Mouse (Mus musculus) midbrain, embryonic 13.5 days (tissue): ENCODE data around the gene Trnau1ap. TPM values are rescaled to one million over a fixed set of nuclear protein-coding genes. Genes with fewer than 3 reads are reported as not detected.

Source experiments
- ATAC-seq: fragments of 200-750 bp; cut with Nextera tagmentation; 2 replicates; pipeline ENCODE4 v1.8.0; 2017; ENCODE audit warnings: mild to moderate bottlenecking, moderate TSS enrichment, moderate library complexity
- H3K27ac ChIP-seq: fragments of 300-500 bp; sonication (generic); 2 replicates; pipeline ENCODE4 v1.5.1; 2015; ENCODE audit warnings: inconsistent platforms, mild to moderate bottlenecking, moderate library complexity
- H3K27me3 ChIP-seq: fragments of 300-500 bp; sonication (generic); 2 replicates; pipeline ENCODE4 v1.6.1; 2015; ENCODE audit warnings: mild to moderate bottlenecking, inconsistent platforms
- H3K36me3 ChIP-seq: fragments of 300-500 bp; sonication (generic); 2 replicates; pipeline ENCODE4 v1.6.1; 2015; ENCODE audit warnings: mild to moderate bottlenecking, inconsistent platforms
- H3K4me1 ChIP-seq: fragments of 300-500 bp; sonication (generic); replicated peaks from 2 replicates; pipeline ENCODE4 v1.6.1; 2015; ENCODE audit warnings: inconsistent platforms
- H3K4me2 ChIP-seq: fragments of 300-500 bp; sonication (generic); replicated peaks from 2 replicates; pipeline ENCODE4 v1.6.1; 2015; ENCODE audit warnings: moderate library complexity, mild to moderate bottlenecking, inconsistent platforms
- H3K4me3 ChIP-seq: fragments of 300-500 bp; sonication (generic); replicated peaks from 2 replicates; pipeline ENCODE4 v1.5.1; 2015; ENCODE audit warnings: mild to moderate bottlenecking, inconsistent platforms
- H3K9ac ChIP-seq: fragments of 300-500 bp; sonication (generic); replicated peaks from 2 replicates; pipeline ENCODE4 v1.6.1; 2015; ENCODE audit warnings: mild to moderate bottlenecking, inconsistent platforms
- H3K9me3 ChIP-seq: fragments of 300-500 bp; sonication (generic); 2 replicates; pipeline ENCODE4 v1.6.1; 2016; ENCODE audit warnings: mild to moderate bottlenecking, inconsistent platforms
- WGBS: fragments of 180-500 bp; shearing (Covaris S2); methylation state at CpG from one replicate; pipeline ENCODE4 v1.1.7; 2015; 5-methylcytosine and 5-hydroxymethylcytosine counted together
- polyA plus RNA-seq: library from polyadenylated mRNA; unstranded; fragments of >200 nt; fragmentation: Nextera tagmentation; extraction: Ambion mirVana; gene quantifications from 2 replicates; pipeline ENCODE4 v1.2.1, GENCODE M21; 2015

The Trnau1ap gene
- polyA plus RNA-seq, 1 experiment from 2014 or later = 83.6 TPM

DNA sequence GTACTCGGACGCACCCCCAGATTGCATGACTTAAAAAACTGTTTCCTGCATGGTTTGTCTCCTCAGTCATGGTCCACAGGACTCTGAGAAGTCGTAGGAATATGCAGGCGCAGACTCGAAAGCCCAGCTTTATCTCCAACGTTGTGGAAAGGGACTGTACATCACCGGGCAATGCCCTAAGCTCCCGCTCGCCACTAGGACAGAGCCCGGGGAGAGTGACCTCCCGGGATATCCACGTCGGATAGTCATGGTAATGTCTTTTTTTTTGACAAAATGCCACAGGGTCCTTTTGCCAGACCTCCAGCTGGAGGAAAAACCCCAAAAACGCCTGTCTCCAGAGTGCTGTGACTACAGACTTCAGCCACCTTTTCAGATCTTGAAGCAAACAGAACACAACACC, 23.4 kb upstream of the Trnau1ap start:
- no peak for ATAC-seq
- Histone ChIP-seq H3K4me2 (peak overlapping the region; percentile 90), H3K27ac (0 out of 2 replicates have a peak overlapping the region, but pooled peaks have one; percentile 94), H3K9ac (peak overlapping the region; percentile 85), H3K9me3 (no peaks in the 10 kb centered on the region), H3K36me3 (peaks cover 11% of the 10 kb centered on the region), H3K4me3 (peak overlapping the region; percentile 81), H3K4me1 (peaks cover 19% of the 10 kb centered on the region), H3K27me3 (no peaks in the 10 kb centered on the region)
- under 1% methylated on average over 14 of the region's 14 CpGs for WGBS

DNA sequence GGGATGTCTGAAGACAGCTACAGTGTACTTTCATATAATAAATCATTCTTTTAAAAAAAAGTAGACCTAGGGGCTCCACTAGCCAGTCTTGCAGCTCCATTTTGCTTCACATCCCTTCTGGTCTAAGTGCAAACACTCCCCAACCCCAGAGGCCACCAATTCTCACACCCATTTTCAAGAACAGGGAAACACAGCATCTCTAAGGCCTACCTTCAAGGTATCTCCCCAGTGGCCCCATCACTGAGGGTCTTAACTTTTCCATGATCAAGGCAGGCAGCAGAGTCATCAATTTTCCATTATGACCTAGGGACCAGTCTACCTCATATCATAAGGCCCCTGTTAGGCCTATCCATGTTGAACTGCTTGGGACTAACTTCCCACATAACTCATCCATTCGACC, 22.1 kb upstream of the Trnau1ap start:
- 52% methylated on average over 1 of the region's 1 CpGs for WGBS
- ATAC-seq = no peak
- no peak overlapping the region for H3K4me3 ChIP-seq

GRCm38 (mm10) chr4:132350854-132351253, 21.5 kb upstream of the Trnau1ap start:
- WGBS = 61% methylated on average over 3 of the region's 3 CpGs
- H3K27me3 ChIP-seq = no peaks in the 10 kb centered on the region
- no peak overlapping the region for H3K9ac ChIP-seq
- H3K4me1 ChIP-seq = peaks cover 19% of the 10 kb centered on the region
- H3K27ac ChIP-seq = no peak overlapping the region
- ATAC-seq = no peak
- H3K4me3 ChIP-seq = no peak overlapping the region
- H3K4me2 ChIP-seq = no peak overlapping the region
- H3K36me3 ChIP-seq = no peaks in the 10 kb centered on the region
- no peaks in the 10 kb centered on the region for H3K9me3 ChIP-seq

More for the DNA sequence above, 22.1 kb upstream of the Trnau1ap start:
- no peaks in the 10 kb centered on the region for H3K9me3 ChIP-seq
- no peaks in the 10 kb centered on the region for H3K27me3 ChIP-seq
- H3K4me2 ChIP-seq = peak overlapping the region; percentile 90
- no peaks in the 10 kb centered on the region; the same call in 1 of the 2 replicates for H3K36me3 ChIP-seq
- H3K9ac ChIP-seq = no peak overlapping the region
- no peak overlapping the region for H3K27ac ChIP-seq
- peaks cover 19% of the 10 kb centered on the region for H3K4me1 ChIP-seq

DNA sequence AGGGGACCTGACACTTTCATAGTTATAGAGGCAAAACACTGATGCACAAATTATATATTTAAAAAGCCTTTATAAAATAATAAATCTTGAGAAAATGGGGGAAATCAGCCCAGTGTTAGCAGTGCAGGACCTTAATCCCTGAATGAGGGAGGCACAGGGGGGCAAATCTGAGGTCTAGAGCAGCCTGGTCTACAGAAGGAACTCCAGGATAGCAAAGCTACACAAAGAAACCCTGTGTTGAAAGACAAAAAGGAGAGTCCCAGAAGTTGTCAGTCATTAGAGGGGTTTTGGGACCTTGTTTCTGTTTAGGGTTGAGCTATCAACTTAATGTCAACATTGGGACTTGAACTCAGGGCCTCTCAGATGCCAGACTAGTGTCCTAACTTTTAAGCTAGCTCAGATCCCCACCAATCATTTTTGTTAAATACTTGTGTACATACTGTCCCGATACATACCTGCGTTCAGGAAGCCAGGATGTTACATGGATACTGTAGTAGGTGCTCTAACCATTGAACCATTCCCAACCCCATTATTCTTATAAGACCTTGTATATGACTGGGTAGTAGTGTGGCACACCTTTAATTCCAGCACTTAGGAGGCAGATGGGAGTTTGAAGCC, 20.9 kb upstream of the Trnau1ap start:
- Histone ChIP-seq H3K36me3 (no peaks in the 10 kb centered on the region), H3K9me3 (no peaks in the 10 kb centered on the region), H3K4me3 (no peak overlapping the region), H3K27ac (no peak overlapping the region), H3K4me1 (peaks cover 19% of the 10 kb centered on the region), H3K27me3 (no peaks in the 10 kb centered on the region), H3K4me2 (no peak overlapping the region), H3K9ac (no peak overlapping the region)
- 36% methylated on average over 2 of the region's 2 CpGs for whole genome bisulfite sequencing
- ATAC-seq = no peak

DNA sequence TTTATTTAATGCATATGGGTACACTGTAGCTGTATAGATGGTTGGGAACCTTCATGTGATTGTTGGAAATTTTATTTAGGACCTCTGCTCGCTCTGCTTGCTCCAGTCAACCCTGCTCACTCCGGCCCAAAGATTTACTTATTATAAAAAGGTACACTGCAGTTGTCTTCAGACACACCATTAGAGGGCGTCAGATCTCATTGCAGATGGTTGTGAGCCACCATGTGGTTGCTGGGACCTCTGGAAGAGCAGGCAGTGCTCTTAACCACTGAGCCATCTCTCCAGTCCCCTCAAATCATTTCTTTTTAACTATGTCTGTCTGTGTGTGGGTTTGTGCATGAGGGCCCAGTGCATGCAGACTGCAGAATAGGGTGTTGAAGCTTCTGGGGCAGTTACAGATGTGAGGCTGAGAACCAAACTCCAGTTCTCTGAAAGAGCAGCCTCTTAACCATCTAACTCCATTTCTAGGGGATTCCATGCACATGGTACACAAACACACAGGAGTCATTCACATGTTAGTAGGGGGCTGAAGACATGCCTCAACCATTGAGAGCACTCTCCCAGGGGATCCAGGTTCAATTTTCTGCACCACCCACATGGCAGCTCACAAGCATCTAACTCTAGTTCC, 20.3 kb upstream of the Trnau1ap start:
- Histone ChIP-seq H3K27ac (no peak overlapping the region), H3K4me2 (no peak overlapping the region), H3K27me3 (no peaks in the 10 kb centered on the region), H3K4me1 (peaks cover 23% of the 10 kb centered on the region), H3K9me3 (no peaks in the 10 kb centered on the region), H3K36me3 (no peaks in the 10 kb centered on the region), H3K4me3 (no peak overlapping the region), H3K9ac (no peak overlapping the region)
- no peak for ATAC-seq
- WGBS = 58% methylated on average over 3 of the region's 3 CpGs

DNA sequence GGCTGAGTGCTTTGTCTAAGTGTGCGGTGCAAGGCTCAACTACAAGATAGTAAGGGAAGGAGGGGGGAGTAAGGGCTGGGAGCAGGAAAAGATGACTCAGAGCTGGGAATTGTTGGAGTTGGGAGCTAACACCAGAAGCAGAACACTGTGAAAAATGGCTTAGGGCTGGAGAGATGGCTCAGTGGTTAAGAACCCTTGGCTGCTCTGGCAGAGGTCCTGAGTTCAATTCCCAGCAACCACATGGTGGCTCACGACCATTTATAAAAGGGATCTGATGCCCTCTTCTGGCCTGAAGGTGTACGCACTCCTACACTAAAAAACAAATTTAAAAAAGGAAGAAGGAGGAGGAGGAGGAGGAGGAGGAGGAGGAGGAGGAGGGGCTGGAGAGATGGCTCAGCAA, 17.3 kb upstream of the Trnau1ap start:
- no peak overlapping the region for H3K4me2 ChIP-seq
- peaks cover 25% of the 10 kb centered on the region for H3K4me1 ChIP-seq
- no peaks in the 10 kb centered on the region for H3K9me3 ChIP-seq
- no peak overlapping the region for H3K9ac ChIP-seq
- ATAC-seq = no peak
- no peak overlapping the region for H3K27ac ChIP-seq
- no peaks in the 10 kb centered on the region for H3K27me3 ChIP-seq
- WGBS = 70% methylated on average over 3 of the region's 3 CpGs
- H3K36me3 ChIP-seq = no peaks in the 10 kb centered on the region
- no peak overlapping the region for H3K4me3 ChIP-seq

GRCm38 (mm10) chr4:132346261-132346660, 16.9 kb upstream of the Trnau1ap start:
- Histone ChIP-seq H3K4me2 (no peak overlapping the region), H3K4me3 (no peak overlapping the region), H3K36me3 (no peaks in the 10 kb centered on the region), H3K27ac (no peak overlapping the region), H3K4me1 (peaks cover 21% of the 10 kb centered on the region), H3K9me3 (no peaks in the 10 kb centered on the region), H3K9ac (no peak overlapping the region), H3K27me3 (no peaks in the 10 kb centered on the region)
- WGBS = 81% methylated on average over 4 of the region's 4 CpGs
- ATAC-seq = no peak

- H3K27ac ChIP-seq = no peak overlapping the region
- no peak overlapping the region for H3K9ac ChIP-seq
- H3K36me3 ChIP-seq = no peaks in the 10 kb centered on the region
- no peaks in the 10 kb centered on the region for H3K9me3 ChIP-seq
- H3K27me3 ChIP-seq = no peaks in the 10 kb centered on the region
- WGBS = 48% methylated on average over 5 of the region's 5 CpGs
- H3K4me3 ChIP-seq = peak overlapping the region; percentile 68
- peaks cover 21% of the 10 kb centered on the region for H3K4me1 ChIP-seq
- ATAC-seq = peak; percentile 65
- H3K4me2 ChIP-seq = no peak overlapping the region
These were observed 16.5 kb upstream of the Trnau1ap start for GRCm38 (mm10) chr4:132345843-132346212.

DNA sequence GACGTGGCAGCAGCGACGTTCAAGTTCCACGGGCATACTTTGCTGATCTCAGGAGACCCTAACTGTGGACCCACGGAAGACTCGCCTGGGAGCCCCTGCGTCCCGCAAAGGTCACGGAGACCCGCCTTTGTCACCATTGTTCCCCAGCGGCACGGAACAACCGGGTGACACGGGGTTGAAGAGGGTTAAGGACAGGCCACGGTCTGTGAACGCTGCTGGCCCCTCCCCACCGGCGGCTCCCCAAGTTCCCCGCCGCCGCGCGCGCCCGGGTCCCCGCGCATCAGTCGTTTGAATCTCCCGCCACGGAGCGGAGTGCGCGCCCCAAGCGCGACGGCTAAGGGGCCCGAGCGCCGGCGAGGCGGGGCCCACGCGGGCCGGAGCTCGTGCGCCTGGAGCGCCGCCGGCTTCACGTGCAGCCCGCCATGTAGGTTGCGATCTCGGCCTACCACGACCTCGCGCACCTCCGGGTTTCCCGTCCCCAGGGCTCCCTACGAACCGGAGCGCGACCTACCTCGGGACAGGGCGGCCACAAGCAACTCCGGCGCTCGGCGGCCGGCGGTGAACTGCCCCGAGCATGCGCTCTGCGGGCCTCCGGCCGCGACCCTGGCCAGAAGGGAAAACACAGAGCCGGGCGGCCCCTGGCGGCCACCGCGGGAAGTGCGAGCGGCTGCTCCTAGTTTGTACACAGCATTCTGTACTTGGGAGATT, 16.0 kb upstream of the Trnau1ap start:
- H3K36me3 ChIP-seq = no peaks in the 10 kb centered on the region
- peak overlapping the region; percentile 68 for H3K4me3 ChIP-seq
- ATAC-seq = peak; percentile 94
- peak overlapping the region; percentile 97 for H3K4me2 ChIP-seq
- H3K27me3 ChIP-seq = no peaks in the 10 kb centered on the region
- H3K9ac ChIP-seq = peak overlapping the region; percentile 75
- no peaks in the 10 kb centered on the region for H3K9me3 ChIP-seq
- H3K27ac ChIP-seq = no peak overlapping the region
- WGBS = under 1% methylated on average over 83 of the region's 83 CpGs
- H3K4me1 ChIP-seq = peaks cover 21% of the 10 kb centered on the region

- Histone ChIP-seq H3K27ac (no peak overlapping the region), H3K4me2 (peak overlapping the region; percentile 97), H3K9ac (peak overlapping the region; percentile 75), H3K4me1 (peaks cover 21% of the 10 kb centered on the region), H3K4me3 (peak overlapping the region; percentile 68), H3K9me3 (no peaks in the 10 kb centered on the region), H3K27me3 (no peaks in the 10 kb centered on the region), H3K36me3 (peaks cover 3% of the 10 kb centered on the region)
- 8% methylated on average over 13 of the region's 13 CpGs for WGBS
- ATAC-seq = 0 out of 2 replicates have a peak, but pooled peaks have one; percentile 9
These were observed 15.2 kb upstream of the Trnau1ap start for GRCm38 (mm10) chr4:132344403-132345134.

DNA sequence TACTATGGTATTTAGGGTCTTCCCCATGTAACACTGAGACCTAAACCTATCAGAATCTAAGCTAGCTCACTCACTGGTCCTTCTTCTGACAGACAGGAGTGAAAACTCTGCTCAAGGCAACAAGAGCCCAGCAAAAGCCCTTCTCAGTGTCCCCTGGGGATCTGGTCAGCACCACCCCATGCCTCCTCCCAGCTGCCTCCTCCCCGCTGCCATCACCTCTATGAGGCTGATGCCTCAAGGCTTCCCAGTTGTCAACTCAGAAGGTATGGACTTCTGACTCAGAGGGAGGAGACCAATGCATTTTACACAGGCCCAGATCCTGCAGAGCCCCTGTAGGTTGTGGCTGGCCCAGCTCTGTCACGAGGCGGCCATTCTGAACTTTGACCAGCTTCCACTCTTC, 12.1 kb upstream of the Trnau1ap start:
- Histone ChIP-seq H3K36me3 (peaks cover 31% of the 10 kb centered on the region), H3K27ac (no peak overlapping the region), H3K9me3 (no peaks in the 10 kb centered on the region), H3K9ac (no peak overlapping the region), H3K4me3 (no peak overlapping the region), H3K4me2 (no peak overlapping the region), H3K27me3 (no peaks in the 10 kb centered on the region), H3K4me1 (peaks cover 21% of the 10 kb centered on the region)
- 93% methylated on average over 3 of the region's 3 CpGs for WGBS
- no peak for ATAC-seq

DNA sequence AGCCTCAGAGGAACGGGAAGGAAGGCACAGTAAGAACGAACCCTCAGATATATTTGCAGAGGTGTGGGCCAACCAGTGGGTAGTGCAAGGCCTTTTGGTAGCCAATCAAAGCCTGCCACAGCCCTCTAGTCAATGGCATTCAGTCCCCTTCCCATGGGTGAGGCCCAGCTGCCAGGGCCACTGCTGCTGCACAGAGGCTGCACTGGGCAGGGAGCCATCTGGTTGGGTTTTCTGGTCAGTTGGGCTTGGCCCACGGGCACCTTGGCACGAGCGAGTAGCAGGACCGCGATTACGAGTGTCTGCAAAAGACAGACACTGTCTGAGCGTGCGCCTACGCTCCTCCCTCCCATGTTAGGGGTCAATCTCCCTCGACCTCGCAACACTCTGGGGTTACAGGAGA, 9.6 kb upstream of the Trnau1ap start:
- Histone ChIP-seq H3K4me3 (no peak overlapping the region), H3K27ac (no peak overlapping the region), H3K27me3 (no peaks in the 10 kb centered on the region), H3K36me3 (peaks cover 55% of the 10 kb centered on the region), H3K4me2 (no peak overlapping the region), H3K9me3 (no peaks in the 10 kb centered on the region), H3K9ac (no peak overlapping the region), H3K4me1 (peaks cover 10% of the 10 kb centered on the region)
- 94% methylated on average over 13 of the region's 13 CpGs for WGBS
- ATAC-seq = no peak
